Mouse (Mus musculus) myocyte (in vitro differentiated cells): ENCODE results near the gene Adam26a. TPM values are rescaled to one million over a fixed set of nuclear protein-coding genes. Genes with fewer than 3 reads are reported as not detected.
"Not testable (repeated sequence)": the region's sequence is repeated elsewhere in the genome, so short reads cannot be mapped to it uniquely, and the experiment has no call there.

Experiments
- H3K27me3 ChIP-seq: one replicate; pipeline ENCODE4 v1.6.1; 2011; ENCODE audit not compliant: control insufficient read depth, insufficient read depth, insufficient read length
- H3K36me3 ChIP-seq: one replicate; pipeline ENCODE4 v1.6.1; 2011; ENCODE audit not compliant: control insufficient read depth, insufficient read depth
- H3K4me2 ChIP-seq: one replicate; pipeline ENCODE4 v1.6.1; 2011; ENCODE audit warnings: low read depth, control low read depth
- H3K4me3 ChIP-seq: one replicate; pipeline ENCODE4 v1.5.1; 2011; ENCODE audit warnings: mild to moderate bottlenecking, control low read depth, moderate library complexity
- H3K79me2 ChIP-seq: one replicate; pipeline ENCODE4 v1.6.1; 2011; ENCODE audit not compliant: control insufficient read depth, insufficient read depth
- H3ac ChIP-seq: one replicate; pipeline ENCODE4 v1.6.1; 2011; ENCODE audit not compliant: control insufficient read depth, insufficient read length
- CEBPB ChIP-seq: IDR thresholded peaks from 2 replicates; pipeline ENCODE4 v1.6.1; 2011; ENCODE audit warnings: mild to moderate bottlenecking, moderate library complexity; ENCODE audit not compliant: poor library complexity, insufficient read depth, severe bottlenecking
- E2F4 ChIP-seq: IDR thresholded peaks from one replicate; pipeline ENCODE4 v1.6.1; 2011; ENCODE audit warnings: mild to moderate bottlenecking, control low read depth, moderate library complexity; ENCODE audit not compliant: insufficient read depth
- MAX ChIP-seq: IDR thresholded peaks from one replicate; pipeline ENCODE4 v1.6.1; 2011; ENCODE audit warnings: low read depth, mild to moderate bottlenecking, control low read depth
- MYOD1 ChIP-seq, 3 experiments: IDR thresholded peaks; one replicate each; pipeline ENCODE4 v1.6.1; 2011; ENCODE audit warnings: control low read depth in 2 of 3, low read depth in 2 of 3, mild to moderate bottlenecking in 2 of 3, moderate library complexity in 1 of 3; ENCODE audit not compliant: insufficient read length in 2 of 3, control insufficient read depth in 1 of 3
- MYOG ChIP-seq, 3 experiments: IDR thresholded peaks; one replicate each; pipeline ENCODE4 v1.6.1; 2011; ENCODE audit warnings: control low read depth in 2 of 3, low read depth in 2 of 3, mild to moderate bottlenecking in 2 of 3; ENCODE audit not compliant: insufficient read length in 2 of 3, control insufficient read depth in 1 of 3, insufficient read depth in 1 of 3
- POLR2A ChIP-seq: IDR thresholded peaks from one replicate; pipeline ENCODE4 v1.6.1; 2011; ENCODE audit warnings: low read depth, mild to moderate bottlenecking, control low read depth, moderate library complexity; ENCODE audit not compliant: insufficient read length
- POLR2AphosphoS2 ChIP-seq: IDR thresholded peaks from one replicate; pipeline ENCODE4 v1.6.1; 2011; ENCODE audit warnings: low read depth, control low read depth; ENCODE audit not compliant: insufficient read length
- REST ChIP-seq: IDR thresholded peaks from one replicate; pipeline ENCODE4 v1.6.1; 2011; ENCODE audit warnings: mild to moderate bottlenecking, control low read depth, moderate library complexity; ENCODE audit not compliant: insufficient read depth, insufficient read length
- SRF ChIP-seq: IDR thresholded peaks from one replicate; pipeline ENCODE4 v1.6.1; 2011; ENCODE audit warnings: low read depth; ENCODE audit not compliant: control insufficient read depth, insufficient read length
- TCF12 ChIP-seq: IDR thresholded peaks from one replicate; pipeline ENCODE4 v1.6.1; 2011; ENCODE audit warnings: mild to moderate bottlenecking, control low read depth; ENCODE audit not compliant: poor library complexity, insufficient read depth, severe bottlenecking
- TCF3 ChIP-seq: IDR thresholded peaks from one replicate; pipeline ENCODE4 v1.6.1; 2011; ENCODE audit warnings: low read depth, control low read depth; ENCODE audit not compliant: insufficient read length
- USF1 ChIP-seq: IDR thresholded peaks from one replicate; pipeline ENCODE4 v1.6.1; 2011; ENCODE audit warnings: low read depth, mild to moderate bottlenecking, control low read depth, moderate library complexity
- polyA plus RNA-seq: library from polyadenylated mRNA; unstranded; fragments of >200 nt; fragmentation: generic; extraction: Trizol; gene quantifications from one replicate; pipeline ENCODE4 v1.2.1, GENCODE M21; 2012; ENCODE audit warnings: missing spikeins

Gene Adam26a
- polyA plus RNA-seq = not detected

- H3K79me2 ChIP-seq, H3K4me3 ChIP-seq, H3ac ChIP-seq, H3K36me3 ChIP-seq, H3K4me2 ChIP-seq, H3K27me3 ChIP-seq: not testable (repeated sequence)
These were observed at the start of gene Adam26a for GRCm38 (mm10) chr8:43576607-43577006. Gene Adam26a, minus strand, starts transcription at chr8:43576707.

- Histone ChIP-seq H3K4me2 (no peak overlapping the region), H3ac (no peak overlapping the region), H3K79me2 (no peaks in the 10 kb centered on the region), H3K4me3 (no peak overlapping the region), H3K36me3 (no peaks in the 10 kb centered on the region), H3K27me3 (no peaks in the 10 kb centered on the region)
- TF ChIP-seq POLR2A (no peak), MYOD1 (IDR thresholded peaks at IDR 0.05; ENCODE audit: control insufficient read depth in 1 of 3, insufficient read length in 2 of 3, low read depth in 2 of 3) (no peak), E2F4 (no peak), USF1 (no peak), CEBPB (no peak), TCF3 (no peak), POLR2AphosphoS2 (no peak), MYOG (IDR thresholded peaks at IDR 0.05; ENCODE audit: control insufficient read depth in 1 of 3, insufficient read depth in 1 of 3, insufficient read length in 2 of 3, low read depth in 2 of 3) (no peak), MAX (no peak), REST (no peak), TCF12 (no peak), SRF (no peak)
These were observed 39.5 kb upstream of the Adam26a start for GRCm38 (mm10) chr8:43616046-43616445.

GRCm38 (mm10) chr8:43603657-43604056 is 27.1 kb upstream of the Adam26a start:
- H3K79me2 ChIP-seq, H3K4me2 ChIP-seq, H3K27me3 ChIP-seq, H3K4me3 ChIP-seq, H3K36me3 ChIP-seq, H3ac ChIP-seq: not testable (repeated sequence)

- not testable (repeated sequence) for H3K79me2 ChIP-seq, H3ac ChIP-seq, H3K36me3 ChIP-seq, H3K27me3 ChIP-seq, H3K4me3 ChIP-seq, H3K4me2 ChIP-seq
These were observed 26.7 kb upstream of the Adam26a start for GRCm38 (mm10) chr8:43603166-43603565.

GRCm38 (mm10) chr8:43528006-43528405 is 48.5 kb downstream of the Adam26a start, which contains the start of gene Adam26b:
Gene Adam26b, minus strand, starts transcription at chr8:43528106.
- not testable (repeated sequence) for H3K36me3 ChIP-seq, H3K27me3 ChIP-seq, H3K79me2 ChIP-seq, H3ac ChIP-seq, H3K4me3 ChIP-seq, H3K4me2 ChIP-seq

Other genes with a start within 250 kb of the Adam26a start
- gene Adam26b, start 48.6 kb downstream of the Adam26a start, polyA plus RNA-seq = not detected
- not detected for gene Gm5346, start 50.6 kb upstream of the Adam26a start, polyA plus RNA-seq
- not detected for gene Adam34, start 133.3 kb upstream of the Adam26a start, polyA plus RNA-seq